Mouse (Mus musculus) heart, postnatal 0 days (tissue): ENCODE data around the gene Colgalt2.

ENCODE experiments used
- CTCF ChIP-seq: IDR thresholded peaks from 2 replicates; pipeline ENCODE4 v1.5.1; 2016; ENCODE audit warnings: antibody characterized with exemption, control low read depth, low read depth
- EP300 ChIP-seq: IDR thresholded peaks from 2 replicates; pipeline ENCODE4 v1.6.1; 2016; ENCODE audit warnings: antibody characterized with exemption, low read depth

- TF ChIP-seq CTCF (no peak), EP300 (no peak)
These were observed 9.7 kb downstream of the Colgalt2 start for GRCm38 (mm10) chr1:152409356-152409755.
